Mouse (Mus musculus) liver, embryonic 16.5 days (tissue): ENCODE data around the gene Pcgf6. TPM values are rescaled to one million over a fixed set of nuclear protein-coding genes. Genes with fewer than 3 reads are reported as not detected.

ENCODE experiments used
- ATAC-seq: fragments of 200-750 bp; cut with Nextera tagmentation; 2 replicates; pipeline ENCODE4 v1.8.0; 2017; ENCODE audit warnings: low read depth, mild to moderate bottlenecking, moderate number of reproducible peaks, moderate library complexity
- H3K27ac ChIP-seq: fragments of 300-500 bp; sonication (generic); 2 replicates; pipeline ENCODE4 v1.5.1; 2014; ENCODE audit warnings: mild to moderate bottlenecking, low read length
- H3K27me3 ChIP-seq: fragments of 300-500 bp; sonication (generic); 2 replicates; pipeline ENCODE4 v1.6.1; 2014; ENCODE audit warnings: low read depth, low read length, mixed read lengths; ENCODE audit not compliant: control insufficient read depth, insufficient read depth
- H3K36me3 ChIP-seq: fragments of 300-500 bp; sonication (generic); 2 replicates; pipeline ENCODE4 v1.6.1; 2014; ENCODE audit warnings: mild to moderate bottlenecking; ENCODE audit not compliant: control insufficient read depth, insufficient read depth
- H3K4me1 ChIP-seq: fragments of 300-500 bp; sonication (generic); 2 replicates; pipeline ENCODE4 v1.6.1; 2014; ENCODE audit warnings: low read depth, low read length, mixed read lengths; ENCODE audit not compliant: control insufficient read depth
- H3K4me2 ChIP-seq: fragments of 300-500 bp; sonication (generic); 2 replicates; pipeline ENCODE4 v1.6.1; 2014; ENCODE audit warnings: low read depth, low read length, mixed read lengths
- H3K4me3 ChIP-seq: fragments of 300-500 bp; sonication (generic); 2 replicates; pipeline ENCODE4 v1.5.1; 2014; ENCODE audit warnings: low read depth, mild to moderate bottlenecking, low read length
- H3K9ac ChIP-seq: fragments of 300-500 bp; sonication (generic); 2 replicates; pipeline ENCODE4 v1.6.1; 2014; ENCODE audit warnings: low read depth, low read length
- H3K9me3 ChIP-seq: fragments of 300-500 bp; sonication (generic); replicated peaks from 2 replicates; pipeline ENCODE4 v1.6.1; 2016; ENCODE audit warnings: low read length; ENCODE audit not compliant: control insufficient read depth
- WGBS: fragments of 180-500 bp; shearing (Covaris S2); extraction: QIAGEN DNeasy Blood & Tissue Kit; methylation state at CpG from one replicate; pipeline ENCODE4 v1.1.7; 2014; ENCODE audit not compliant: insufficient replicate concordance; 5-methylcytosine and 5-hydroxymethylcytosine counted together
- polyA plus RNA-seq: library from polyadenylated mRNA; unstranded; fragments of >200 nt; fragmentation: Nextera tagmentation; extraction: Ambion mirVana; gene quantifications from 2 replicates; pipeline ENCODE4 v1.2.1, GENCODE M21; 2015

Pcgf6 gene
- polyA plus RNA-seq, result 5.7 and 5.9 TPM in 2 replicates

GRCm38 (mm10) chr19:47050271-47051032 lies at the start of gene Pcgf6:
Pcgf6 (minus strand) TSS chr19:47050906.
- peak; percentile 83 for ATAC-seq

GRCm38 (mm10) chr19:47090550-47091156 lies 39.9 kb upstream of the Pcgf6 start, which contains the start of the genes Usmg5 and Pdcd11:
Usmg5 (minus strand) TSS chr19:47090647.
Pdcd11 (plus strand) TSS chr19:47090768.
- Histone ChIP-seq H3K4me1 (peaks cover 16% of the 10 kb centered on the region), H3K27ac (peak within 1 kb of the TSS; percentile 81), H3K4me3 (peak within 1 kb of the TSS; percentile 76), H3K27me3 (no peaks in the 10 kb centered on the region), H3K9ac (peak within 1 kb of the TSS; percentile 98), H3K4me2 (peak within 1 kb of the TSS; percentile 77), H3K36me3 (peaks cover 14% of the 10 kb centered on the region), H3K9me3 (no peaks in the 10 kb centered on the region)
- ATAC-seq, result peak; percentile 99
- under 1% methylated on average over 56 of the region's 56 CpGs for WGBS

More at GRCm38 (mm10) chr19:47050271-47051032, at the start of gene Pcgf6:
- Histone ChIP-seq H3K9me3 (no peaks in the 10 kb centered on the region), H3K4me2 (peak within 1 kb of the TSS; percentile 98), H3K9ac (peak within 1 kb of the TSS; percentile 78), H3K27me3 (no peaks in the 10 kb centered on the region), H3K36me3 (no peaks in the 10 kb centered on the region), H3K27ac (peak within 1 kb of the TSS; percentile 84), H3K4me3 (peak within 1 kb of the TSS; percentile 86), H3K4me1 (peaks cover 15% of the 10 kb centered on the region)
- WGBS, result under 1% methylated on average over 75 of the region's 75 CpGs

- H3K9ac ChIP-seq, result peak overlapping the region; percentile 98
- H3K27me3 ChIP-seq, result no peaks in the 10 kb centered on the region
- WGBS, result under 1% methylated on average over 36 of the region's 36 CpGs
- peak overlapping the region; percentile 76 for H3K4me3 ChIP-seq
- H3K36me3 ChIP-seq, result peaks cover 10% of the 10 kb centered on the region
- H3K4me2 ChIP-seq, result peak overlapping the region; percentile 71
- H3K27ac ChIP-seq, result peak overlapping the region; percentile 81
- peak; percentile 43 for ATAC-seq
- H3K4me1 ChIP-seq, result peaks cover 16% of the 10 kb centered on the region
- no peaks in the 10 kb centered on the region for H3K9me3 ChIP-seq
Observed at GRCm38 (mm10) chr19:47089718-47090525, 39.2 kb upstream of the Pcgf6 start.

GRCm38 (mm10) chr19:47088226-47088625 lies 37.5 kb upstream of the Pcgf6 start:
- ATAC-seq, result no peak
- Histone ChIP-seq H3K9me3 (no peaks in the 10 kb centered on the region), H3K27me3 (no peaks in the 10 kb centered on the region), H3K9ac (no peak overlapping the region), H3K36me3 (peaks cover 22% of the 10 kb centered on the region), H3K4me1 (peaks cover 16% of the 10 kb centered on the region), H3K27ac (no peak overlapping the region), H3K4me3 (no peak overlapping the region), H3K4me2 (no peak overlapping the region)
- WGBS, result 69% methylated on average over 3 of the region's 3 CpGs

- no peaks in the 10 kb centered on the region for H3K9me3 ChIP-seq
- peaks cover 9% of the 10 kb centered on the region for H3K4me1 ChIP-seq
- peaks cover 13% of the 10 kb centered on the region for H3K36me3 ChIP-seq
- WGBS, result 0% methylated on average over 58 of the region's 72 CpGs
- H3K4me2 ChIP-seq, result peak overlapping the region; percentile 62
- H3K27ac ChIP-seq, result peak overlapping the region; percentile 94
- ATAC-seq, result peak; percentile 97
- no peaks in the 10 kb centered on the region for H3K27me3 ChIP-seq
- H3K4me3 ChIP-seq, result peak overlapping the region; percentile 97
- peak overlapping the region; percentile 97 for H3K9ac ChIP-seq
Observed at GRCm38 (mm10) chr19:47067924-47068611, 17.4 kb upstream of the Pcgf6 start.

- Histone ChIP-seq H3K27me3 (no peaks in the 10 kb centered on the region), H3K36me3 (peaks cover 7% of the 10 kb centered on the region), H3K4me2 (peak within 1 kb of the TSS; percentile 63), H3K27ac (peak within 1 kb of the TSS; percentile 94), H3K4me1 (peaks cover 9% of the 10 kb centered on the region), H3K9ac (peak within 1 kb of the TSS; percentile 97), H3K4me3 (peak within 1 kb of the TSS; percentile 97), H3K9me3 (no peaks in the 10 kb centered on the region)
- 7% methylated on average over 49 of the region's 49 CpGs for WGBS
- ATAC-seq, result peak; percentile 60
Observed at GRCm38 (mm10) chr19:47067096-47067882, 16.6 kb upstream of the Pcgf6 start, which contains the start of gene Taf5. Taf5 (plus strand) TSS chr19:47067746.

GRCm38 (mm10) chr19:47065860-47066259 lies 15.2 kb upstream of the Pcgf6 start:
- no peak for ATAC-seq
- Histone ChIP-seq H3K4me2 (no peak overlapping the region), H3K27me3 (no peaks in the 10 kb centered on the region), H3K4me1 (peaks cover 9% of the 10 kb centered on the region), H3K9me3 (no peaks in the 10 kb centered on the region), H3K9ac (no peak overlapping the region), H3K27ac (no peak overlapping the region), H3K4me3 (no peak overlapping the region), H3K36me3 (no peaks in the 10 kb centered on the region)
- 70% methylated on average over 3 of the region's 3 CpGs for WGBS

- no peaks in the 10 kb centered on the region for H3K27me3 ChIP-seq
- 41% methylated on average over 1 of the region's 1 CpGs for WGBS
- no peak overlapping the region for H3K4me3 ChIP-seq
- no peak overlapping the region for H3K9ac ChIP-seq
- H3K4me2 ChIP-seq, result no peak overlapping the region
- H3K27ac ChIP-seq, result no peak overlapping the region
- H3K4me1 ChIP-seq, result no peaks in the 10 kb centered on the region; the same call in 1 of the 2 replicates
- H3K36me3 ChIP-seq, result no peaks in the 10 kb centered on the region
- no peak for ATAC-seq
- no peaks in the 10 kb centered on the region for H3K9me3 ChIP-seq
Observed at GRCm38 (mm10) chr19:47057684-47058083, 7.0 kb upstream of the Pcgf6 start.
